Mouse (Mus musculus) left cerebral cortex, adult 2 months (tissue): ENCODE data around the gene Rps6ka2. TPM values are rescaled to one million over a fixed set of nuclear protein-coding genes. Genes with fewer than 3 reads are reported as not detected.
A peak's percentile ranks its signal among the peaks of the same experiment; 100 is the strongest.

Experiments used
- DNase-seq, 2 experiments: peaks; one replicate each; pipeline ENCODE4 v3.0.0; 2021 to 2022; ENCODE audit warnings: low spot score in 2 of 2, mixed read lengths in 1 of 2; ENCODE audit errors: extremely low spot score in 1 of 2
- H3K27ac ChIP-seq: fragments of 200-600 bp; 2 replicates; pipeline ENCODE4 v1.8.1; 2022
- H3K4me3 ChIP-seq: fragments of 200-600 bp; 2 replicates; pipeline ENCODE4 v1.8.1; 2022
- CTCF ChIP-seq: fragments of 200-600 bp; IDR thresholded peaks from 2 replicates; pipeline ENCODE4 v1.8.1; 2022; ENCODE audit warnings: antibody characterized with exemption, mild to moderate bottlenecking, moderate library complexity
- intact Hi-C: fragments of 180-260 bp; cut with DNase I; formaldehyde crosslinking; loops from one replicate; pipeline ENCODE4 v1.15.1; 2025
- total RNA-seq, 2 experiments: library from RNA; stranded (reverse); gene quantifications; 2 replicates each; pipeline ENCODE4 v1.2.3; 2021

Rps6ka2 gene
- total RNA-seq, 2 experiments from 2014 or later: 62.4 to 69.4 TPM

GRCm38 (mm10) chr17:7210648-7211047, 40.7 kb downstream of the Rps6ka2 start:
- no peak for DNase-seq
- intact Hi-C loops: no loop called here
- H3K4me3 ChIP-seq: no peak overlapping the region
- H3K27ac ChIP-seq: no peak overlapping the region
- no peak for TF ChIP-seq CTCF

- intact Hi-C loops: no loop called here
- Histone ChIP-seq H3K4me3 (no peak overlapping the region), H3K27ac (no peak overlapping the region)
- no peak for TF ChIP-seq CTCF
- no peak for DNase-seq
These were observed 42.0 kb downstream of the Rps6ka2 start for GRCm38 (mm10) chr17:7211893-7212292.

- no peak for TF ChIP-seq CTCF
- intact Hi-C loops: no loop called here
- Histone ChIP-seq H3K4me3 (no peak overlapping the region), H3K27ac (peak overlapping the region; percentile 50; the same call in 1 of the 2 replicates)
- DNase-seq: no peak
These were observed 43.3 kb downstream of the Rps6ka2 start for GRCm38 (mm10) chr17:7213214-7213613.

- intact Hi-C loops: loop anchor here (2.0 kb wide), 1 partner anchor 19 kb away; no protein-coding TSS in a partner anchor
- no peak for TF ChIP-seq CTCF
- no peak overlapping the region for H3K4me3 ChIP-seq
- DNase-seq: peak; percentile 58 to 84
- peak overlapping the region; percentile 50; the same call in 1 of the 2 replicates for H3K27ac ChIP-seq
These were observed 44.1 kb downstream of the Rps6ka2 start for GRCm38 (mm10) chr17:7214061-7214460.

- DNase-seq: no peak
- TF ChIP-seq CTCF: no peak; the same call in 1 of the 2 replicates
- intact Hi-C loops: loop anchor here (5.0 kb wide), 1 partner anchor 66 kb away; no protein-coding TSS in a partner anchor
- H3K4me3 ChIP-seq: no peak overlapping the region
- peak overlapping the region; percentile 55 for H3K27ac ChIP-seq
These were observed 47.9 kb downstream of the Rps6ka2 start for GRCm38 (mm10) chr17:7217791-7218329.

GRCm38 (mm10) chr17:7218396-7218795, 48.5 kb downstream of the Rps6ka2 start:
- H3K4me3 ChIP-seq: no peak overlapping the region
- no peak for TF ChIP-seq CTCF
- intact Hi-C loops: loop anchor here (5.0 kb wide), 1 partner anchor 66 kb away; no protein-coding TSS in a partner anchor
- no peak for DNase-seq
- peak overlapping the region; percentile 55 for H3K27ac ChIP-seq

- peak overlapping the region; percentile 55 for H3K27ac ChIP-seq
- intact Hi-C loops: loop anchor here (5.0 kb wide), 1 partner anchor 67 kb away; no protein-coding TSS in a partner anchor
- no peak for DNase-seq
- TF ChIP-seq CTCF: no peak
- no peak overlapping the region for H3K4me3 ChIP-seq
These were observed 49.3 kb downstream of the Rps6ka2 start for GRCm38 (mm10) chr17:7219044-7219718.

- intact Hi-C loops: no loop called here
- no peak overlapping the region for H3K27ac ChIP-seq
- DNase-seq: no peak
- H3K4me3 ChIP-seq: no peak overlapping the region
- TF ChIP-seq CTCF: no peak
These were observed 51.4 kb downstream of the Rps6ka2 start for GRCm38 (mm10) chr17:7221310-7221709.

GRCm38 (mm10) chr17:7222198-7222597, 52.3 kb downstream of the Rps6ka2 start:
- H3K4me3 ChIP-seq: no peak overlapping the region
- no peak overlapping the region for H3K27ac ChIP-seq
- DNase-seq: no peak
- intact Hi-C loops: no loop called here
- TF ChIP-seq CTCF: no peak

GRCm38 (mm10) chr17:7228545-7228944, 58.6 kb downstream of the Rps6ka2 start:
- intact Hi-C loops: no loop called here
- no peak for TF ChIP-seq CTCF
- H3K4me3 ChIP-seq: no peak overlapping the region
- no peak for DNase-seq
- H3K27ac ChIP-seq: no peak overlapping the region

GRCm38 (mm10) chr17:7231312-7231711, 61.4 kb downstream of the Rps6ka2 start:
- H3K4me3 ChIP-seq: no peak overlapping the region
- no peak for DNase-seq
- no peak for TF ChIP-seq CTCF
- intact Hi-C loops: no loop called here
- H3K27ac ChIP-seq: peak overlapping the region; percentile 81

- DNase-seq: no peak
- intact Hi-C loops: loop anchor here (2.0 kb wide), 1 partner anchor 37 kb away; no protein-coding TSS in a partner anchor
- H3K4me3 ChIP-seq: no peak overlapping the region
- H3K27ac ChIP-seq: peak overlapping the region; percentile 81
- TF ChIP-seq CTCF: no peak
These were observed 61.9 kb downstream of the Rps6ka2 start for GRCm38 (mm10) chr17:7231790-7232189.
